Mouse (Mus musculus) forebrain, embryonic 15.5 days (tissue): ENCODE data around the gene Megf9. TPM values are rescaled to one million over a fixed set of nuclear protein-coding genes. Genes with fewer than 3 reads are reported as not detected.

Experiments
- ATAC-seq: fragments of 200-750 bp; cut with Nextera tagmentation; replicated peaks from 2 replicates; pipeline ENCODE4 v1.8.0; 2017; ENCODE audit warnings: mild to moderate bottlenecking, moderate TSS enrichment, moderate library complexity
- H3K27ac ChIP-seq: fragments of 300-500 bp; sonication (generic); replicated peaks from 2 replicates; pipeline ENCODE4 v1.5.1; 2015; ENCODE audit warnings: mild to moderate bottlenecking, inconsistent platforms
- H3K27me3 ChIP-seq: fragments of 300-500 bp; sonication (generic); 2 replicates; pipeline ENCODE4 v1.6.1; 2015; ENCODE audit warnings: inconsistent platforms
- H3K36me3 ChIP-seq: fragments of 300-500 bp; sonication (generic); 2 replicates; pipeline ENCODE4 v1.6.1; 2015; ENCODE audit warnings: mild to moderate bottlenecking, inconsistent platforms
- H3K4me1 ChIP-seq: fragments of 300-500 bp; sonication (generic); 2 replicates; pipeline ENCODE4 v1.6.1; 2015; ENCODE audit warnings: inconsistent platforms
- H3K4me2 ChIP-seq: fragments of 300-500 bp; sonication (generic); replicated peaks from 2 replicates; pipeline ENCODE4 v1.6.1; 2015; ENCODE audit warnings: mild to moderate bottlenecking, inconsistent platforms
- H3K4me3 ChIP-seq: fragments of 300-500 bp; sonication (generic); 2 replicates; pipeline ENCODE4 v1.5.1; 2015; ENCODE audit warnings: mild to moderate bottlenecking, inconsistent platforms
- H3K9ac ChIP-seq: fragments of 300-500 bp; sonication (generic); replicated peaks from 2 replicates; pipeline ENCODE4 v1.6.1; 2015; ENCODE audit warnings: mild to moderate bottlenecking, inconsistent platforms
- H3K9me3 ChIP-seq: fragments of 300-500 bp; sonication (generic); 2 replicates; pipeline ENCODE4 v1.6.1; 2016; ENCODE audit warnings: inconsistent platforms
- WGBS: fragments of 180-500 bp; shearing (Covaris S2); methylation state at CpG from one replicate; pipeline ENCODE4 v1.1.7; 2015; ENCODE audit warnings: mixed read lengths; 5-methylcytosine and 5-hydroxymethylcytosine counted together
- polyA plus RNA-seq: library from polyadenylated mRNA; unstranded; fragments of >200 nt; fragmentation: Nextera tagmentation; extraction: Ambion mirVana; gene quantifications from 2 replicates; pipeline ENCODE4 v1.2.1, GENCODE M21; 2015

Megf9 gene
- polyA plus RNA-seq, 1 experiment from 2014 or later = 34.8 TPM

DNA sequence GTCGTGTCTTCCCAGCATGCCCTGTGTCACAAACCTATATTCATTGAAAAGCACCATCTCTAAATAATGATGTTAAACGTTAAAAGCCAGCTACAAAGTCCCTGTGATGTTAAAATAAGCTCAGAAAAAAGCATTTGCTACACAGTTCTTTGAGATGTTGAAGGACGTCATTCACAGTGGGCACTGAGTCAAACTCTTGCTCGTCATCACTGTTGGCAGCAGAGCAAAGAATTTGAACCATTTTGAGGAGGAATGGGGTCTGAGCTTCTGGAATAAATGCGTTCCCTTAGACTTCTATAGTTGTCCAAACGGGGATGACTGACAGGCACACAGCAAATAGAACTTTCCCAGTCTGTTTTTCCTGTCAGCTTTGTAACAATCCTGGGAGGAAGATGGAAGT is 5.9 kb upstream of the Megf9 start:
- H3K9ac ChIP-seq = no peak overlapping the region
- H3K36me3 ChIP-seq = no peaks in the 10 kb centered on the region
- no peak overlapping the region for H3K4me3 ChIP-seq
- ATAC-seq = no peak
- H3K9me3 ChIP-seq = no peaks in the 10 kb centered on the region
- WGBS = 48% methylated on average over 6 of the region's 6 CpGs
- peaks cover 11% of the 10 kb centered on the region for H3K4me1 ChIP-seq
- no peak overlapping the region for H3K4me2 ChIP-seq
- no peaks in the 10 kb centered on the region for H3K27me3 ChIP-seq
- H3K27ac ChIP-seq = no peak overlapping the region

DNA sequence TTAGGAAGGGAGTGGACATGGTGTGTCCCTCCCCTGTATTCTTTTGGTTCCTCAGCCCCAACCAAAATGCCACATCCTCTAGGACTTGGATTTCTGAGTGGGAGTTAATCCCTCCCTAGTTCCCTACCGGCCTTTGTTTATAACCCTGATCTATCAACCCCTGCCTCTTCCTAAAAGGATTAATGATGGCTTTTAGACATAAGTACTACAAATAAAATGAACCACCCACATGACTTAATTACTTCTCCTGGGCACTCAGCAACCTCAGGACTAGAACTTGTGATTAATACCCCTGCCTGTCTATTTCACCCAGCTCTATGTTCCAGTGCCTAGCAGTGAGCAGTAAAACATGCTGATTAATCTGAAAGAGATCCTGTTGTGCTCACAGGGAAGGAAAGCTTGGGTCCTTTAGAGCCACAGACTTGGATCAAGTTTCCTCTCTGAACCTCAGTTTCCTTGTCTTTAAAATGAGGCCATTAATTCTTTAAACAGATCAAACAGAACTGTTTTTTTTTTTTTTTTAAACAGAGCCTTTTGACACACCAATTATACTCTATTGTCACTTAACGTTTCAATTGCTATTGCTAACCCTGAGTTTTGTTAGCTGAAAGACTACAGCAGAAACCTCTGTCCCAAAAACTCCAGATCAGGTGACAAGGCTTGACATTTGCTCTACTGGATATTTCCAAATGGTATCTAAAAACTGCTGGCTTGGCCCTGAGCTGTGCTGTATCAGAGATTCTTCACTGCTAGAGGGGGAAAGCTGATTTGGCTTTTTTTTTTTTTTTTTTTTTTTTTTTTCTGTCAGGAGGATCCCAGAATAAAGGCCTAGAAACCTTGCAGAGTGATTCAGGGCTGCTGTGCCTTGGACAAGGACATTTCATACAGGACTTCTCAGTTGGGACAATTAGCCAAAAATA is 2.1 kb upstream of the Megf9 start:
- Histone ChIP-seq H3K4me2 (0 out of 2 replicates have a peak overlapping the region, but pooled peaks have one; percentile 73), H3K36me3 (no peaks in the 10 kb centered on the region), H3K9me3 (no peaks in the 10 kb centered on the region), H3K4me3 (no peak overlapping the region), H3K4me1 (peaks cover 28% of the 10 kb centered on the region), H3K27me3 (no peaks in the 10 kb centered on the region), H3K9ac (0 out of 2 replicates have a peak overlapping the region, but pooled peaks have one; percentile 99), H3K27ac (peak overlapping the region; percentile 100; the same call in 1 of the 2 replicates)
- ATAC-seq = no peak
- WGBS = 7% methylated on average over 2 of the region's 2 CpGs

DNA sequence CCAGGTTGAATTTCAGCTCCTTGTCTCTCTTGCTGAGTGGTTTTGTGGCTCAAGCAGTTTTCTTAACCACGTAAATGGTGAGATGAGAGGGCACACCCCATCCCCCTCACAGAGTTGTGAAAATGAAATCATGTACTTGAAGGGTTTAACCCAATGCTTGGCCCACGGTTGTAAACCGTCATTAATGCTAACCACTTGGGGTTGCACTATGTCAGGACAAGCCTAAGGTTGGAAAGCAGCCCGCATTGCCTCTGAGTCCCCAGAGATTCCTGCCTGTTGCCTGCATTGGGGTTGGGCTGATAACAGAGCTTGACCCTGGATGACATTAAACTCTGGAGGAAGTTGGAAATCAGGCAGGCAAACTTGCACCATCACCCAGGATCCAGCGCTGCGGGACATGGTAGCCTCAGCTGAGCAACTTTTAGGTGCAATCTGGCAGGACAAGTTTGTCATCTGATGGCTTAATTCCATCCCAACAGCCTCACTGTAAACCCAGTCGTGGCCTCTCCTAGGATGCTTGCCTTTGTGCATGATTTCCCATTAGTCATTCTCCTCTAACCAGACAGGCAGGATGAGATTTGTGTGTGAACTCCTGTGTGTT is 1.0 kb upstream of the Megf9 start:
- no peaks in the 10 kb centered on the region for H3K36me3 ChIP-seq
- 0 out of 2 replicates have a peak, but pooled peaks have one; percentile 2 for ATAC-seq
- H3K27me3 ChIP-seq = no peaks in the 10 kb centered on the region
- peaks cover 36% of the 10 kb centered on the region for H3K4me1 ChIP-seq
- peak overlapping the region; percentile 88 for H3K4me3 ChIP-seq
- 12% methylated on average over 7 of the region's 7 CpGs for WGBS
- no peaks in the 10 kb centered on the region for H3K9me3 ChIP-seq
- H3K27ac ChIP-seq = peak overlapping the region; percentile 100
- H3K4me2 ChIP-seq = peak overlapping the region; percentile 73
- H3K9ac ChIP-seq = peak overlapping the region; percentile 99

DNA sequence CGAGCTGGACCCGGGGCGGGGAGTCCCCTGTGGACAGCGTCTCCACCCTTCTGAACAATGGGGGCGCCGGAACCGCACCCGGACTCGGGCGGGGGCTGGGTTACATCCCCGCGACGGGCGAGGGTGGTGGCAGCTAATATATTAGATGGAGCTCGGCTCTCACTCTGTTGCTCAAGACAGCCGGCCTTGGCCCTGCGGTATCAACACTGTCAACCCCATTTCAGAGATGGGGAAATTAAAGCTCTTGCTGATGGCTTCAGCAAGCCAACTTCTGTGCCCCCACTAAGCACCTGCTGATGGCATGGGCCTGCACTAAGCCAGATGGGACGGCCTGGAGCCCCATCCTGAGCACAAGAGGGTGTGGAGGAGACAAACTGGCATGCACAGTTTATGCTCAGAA is 494 bp upstream of the Megf9 start:
- peak overlapping the region; percentile 99 for H3K9ac ChIP-seq
- peaks cover 41% of the 10 kb centered on the region for H3K4me1 ChIP-seq
- WGBS = under 1% methylated on average over 18 of the region's 18 CpGs
- H3K27me3 ChIP-seq = no peaks in the 10 kb centered on the region
- no peaks in the 10 kb centered on the region for H3K9me3 ChIP-seq
- H3K36me3 ChIP-seq = no peaks in the 10 kb centered on the region
- peak overlapping the region; percentile 73 for H3K4me2 ChIP-seq
- peak overlapping the region; percentile 88 for H3K4me3 ChIP-seq
- ATAC-seq = peak; percentile 75
- H3K27ac ChIP-seq = peak overlapping the region; percentile 100

GRCm38 (mm10) chr4:70534078-70534890 is 511 bp downstream of the Megf9 start:
- H3K9ac ChIP-seq = peak overlapping the region; percentile 99
- H3K27ac ChIP-seq = peak overlapping the region; percentile 100
- no peaks in the 10 kb centered on the region for H3K36me3 ChIP-seq
- H3K4me2 ChIP-seq = peak overlapping the region; percentile 80
- H3K27me3 ChIP-seq = no peaks in the 10 kb centered on the region
- no peaks in the 10 kb centered on the region for H3K9me3 ChIP-seq
- ATAC-seq = peak; percentile 67
- WGBS = under 1% methylated on average over 58 of the region's 66 CpGs
- peaks cover 49% of the 10 kb centered on the region for H3K4me1 ChIP-seq
- peak overlapping the region; percentile 88 for H3K4me3 ChIP-seq

DNA sequence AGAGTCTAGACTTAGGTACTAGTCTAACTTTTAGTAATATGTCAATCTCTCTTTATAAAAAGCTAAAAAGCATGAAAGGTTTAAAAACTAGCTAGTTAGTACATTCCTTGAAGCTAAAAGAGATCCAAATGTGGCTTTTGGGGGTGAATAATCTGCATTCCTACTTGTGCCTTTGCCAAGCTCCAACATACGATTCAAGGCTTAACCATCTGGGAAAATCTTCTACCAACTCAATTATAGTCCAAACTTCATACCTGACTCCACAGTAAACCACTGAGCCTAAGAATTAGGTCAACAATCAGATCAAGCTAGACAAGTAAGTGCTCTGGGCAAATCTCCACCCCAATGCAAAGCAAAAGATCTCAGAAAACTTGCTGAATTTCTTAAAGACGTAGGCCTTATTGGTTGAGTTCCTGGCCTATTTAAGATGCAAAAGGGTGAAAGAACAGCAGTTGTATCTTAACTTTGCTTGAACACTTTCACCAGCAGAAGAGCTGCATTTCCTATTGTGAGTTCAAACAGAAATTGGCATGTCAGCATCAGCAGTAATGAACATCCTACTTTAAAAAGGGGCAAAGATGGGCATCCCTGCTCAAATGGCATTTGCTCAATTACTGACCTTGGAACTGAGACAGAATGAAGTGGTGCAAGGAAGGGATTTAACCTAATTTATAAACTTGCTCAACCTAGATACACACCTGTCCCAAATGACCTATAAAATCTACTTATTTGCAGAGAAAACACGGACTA is 1.6 kb downstream of the Megf9 start:
- H3K9me3 ChIP-seq = no peaks in the 10 kb centered on the region
- H3K36me3 ChIP-seq = no peaks in the 10 kb centered on the region
- peak overlapping the region; percentile 80 for H3K4me2 ChIP-seq
- ATAC-seq = no peak
- H3K9ac ChIP-seq = peak overlapping the region; percentile 99
- peaks cover 58% of the 10 kb centered on the region for H3K4me1 ChIP-seq
- 14% methylated on average over 3 of the region's 3 CpGs for WGBS
- H3K4me3 ChIP-seq = peak overlapping the region; percentile 88
- H3K27ac ChIP-seq = peak overlapping the region; percentile 100
- no peaks in the 10 kb centered on the region for H3K27me3 ChIP-seq

DNA sequence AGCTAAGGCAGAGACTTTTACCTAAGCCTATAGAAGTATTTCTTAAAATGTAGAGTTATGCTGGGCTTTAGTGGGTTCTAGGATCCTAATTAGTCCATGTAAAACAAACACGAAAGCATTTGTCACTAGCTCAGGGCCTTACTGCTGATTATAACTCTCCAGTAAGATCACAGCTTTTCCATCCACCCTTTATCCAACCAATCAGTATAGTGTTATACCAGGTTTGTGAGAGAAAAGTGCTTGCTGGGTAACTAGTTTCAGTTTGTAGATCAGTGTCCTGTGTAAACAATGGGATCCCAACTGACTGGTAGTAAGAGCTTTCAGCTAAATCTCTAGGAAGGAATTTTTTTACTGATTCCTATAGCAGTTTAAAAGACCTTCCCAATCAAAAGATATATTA is 3.8 kb downstream of the Megf9 start:
- Histone ChIP-seq H3K9me3 (no peaks in the 10 kb centered on the region), H3K4me1 (peaks cover 52% of the 10 kb centered on the region), H3K27me3 (no peaks in the 10 kb centered on the region), H3K4me2 (peak overlapping the region; percentile 43), H3K36me3 (no peaks in the 10 kb centered on the region), H3K27ac (no peak overlapping the region), H3K4me3 (peak overlapping the region; percentile 21), H3K9ac (0 out of 2 replicates have a peak overlapping the region, but pooled peaks have one; percentile 4)
- 64% methylated on average over 1 of the region's 1 CpGs for WGBS
- ATAC-seq = no peak

DNA sequence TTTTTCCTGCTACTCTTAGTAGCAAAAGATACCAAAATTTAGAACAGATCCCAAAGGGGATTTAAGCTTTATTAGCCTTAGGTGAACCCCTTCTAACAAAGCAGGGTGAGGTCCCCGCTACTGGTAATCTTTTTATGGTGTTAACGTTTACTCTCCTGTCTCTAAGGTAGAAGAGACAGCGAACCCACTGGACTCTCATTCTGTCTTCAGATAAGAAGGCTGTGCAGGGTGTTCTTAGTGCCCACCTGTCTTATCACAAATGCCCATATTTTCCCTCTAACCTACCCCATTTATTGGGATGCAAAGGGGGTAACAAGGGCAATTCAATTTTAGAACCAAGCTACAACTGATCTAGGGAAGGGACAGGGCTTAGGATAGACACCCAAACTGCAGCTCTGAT is 6.2 kb downstream of the Megf9 start:
- no peak overlapping the region for H3K27ac ChIP-seq
- no peak overlapping the region for H3K4me2 ChIP-seq
- no peaks in the 10 kb centered on the region for H3K36me3 ChIP-seq
- H3K27me3 ChIP-seq = no peaks in the 10 kb centered on the region
- peaks cover 45% of the 10 kb centered on the region for H3K4me1 ChIP-seq
- ATAC-seq = no peak
- H3K9ac ChIP-seq = no peak overlapping the region
- no peaks in the 10 kb centered on the region for H3K9me3 ChIP-seq
- WGBS = 86% methylated on average over 3 of the region's 3 CpGs
- H3K4me3 ChIP-seq = no peak overlapping the region

GRCm38 (mm10) chr4:70523346-70523745 is 11.4 kb downstream of the Megf9 start:
- Histone ChIP-seq H3K9ac (no peak overlapping the region), H3K4me1 (peaks cover 18% of the 10 kb centered on the region), H3K9me3 (no peaks in the 10 kb centered on the region), H3K36me3 (no peaks in the 10 kb centered on the region), H3K4me3 (no peak overlapping the region), H3K27me3 (no peaks in the 10 kb centered on the region), H3K27ac (no peak overlapping the region), H3K4me2 (no peak overlapping the region)
- WGBS = 74% methylated on average over 2 of the region's 2 CpGs
- ATAC-seq = no peak

GRCm38 (mm10) chr4:70521506-70522292 is 13.1 kb downstream of the Megf9 start:
- peak overlapping the region; percentile 63 for H3K27ac ChIP-seq
- H3K4me2 ChIP-seq = no peak overlapping the region
- no peaks in the 10 kb centered on the region for H3K27me3 ChIP-seq
- H3K9me3 ChIP-seq = no peaks in the 10 kb centered on the region
- peak; percentile 88 for ATAC-seq
- no peaks in the 10 kb centered on the region for H3K36me3 ChIP-seq
- peaks cover 22% of the 10 kb centered on the region for H3K4me1 ChIP-seq
- WGBS = 67% methylated on average over 1 of the region's 1 CpGs
- no peak overlapping the region for H3K4me3 ChIP-seq
- no peak overlapping the region for H3K9ac ChIP-seq

- ATAC-seq = no peak
- no peaks in the 10 kb centered on the region for H3K27me3 ChIP-seq
- 74% methylated on average over 1 of the region's 1 CpGs for WGBS
- H3K27ac ChIP-seq = no peak overlapping the region
- H3K4me3 ChIP-seq = no peak overlapping the region
- no peak overlapping the region for H3K9ac ChIP-seq
- H3K4me2 ChIP-seq = no peak overlapping the region
- no peaks in the 10 kb centered on the region for H3K9me3 ChIP-seq
- H3K36me3 ChIP-seq = no peaks in the 10 kb centered on the region
- H3K4me1 ChIP-seq = peaks cover 22% of the 10 kb centered on the region
Measured at GRCm38 (mm10) chr4:70517646-70518045, 17.1 kb downstream of the Megf9 start.
